Mouse (Mus musculus): ENCODE results near the gene Prickle2. TPM values are rescaled to one million over a fixed set of nuclear protein-coding genes. Genes with fewer than 3 reads are reported as not detected.

Gene Prickle2
- polyA plus RNA-seq, 1 experiment from 2014 or later = 8.3 TPM

DNA sequence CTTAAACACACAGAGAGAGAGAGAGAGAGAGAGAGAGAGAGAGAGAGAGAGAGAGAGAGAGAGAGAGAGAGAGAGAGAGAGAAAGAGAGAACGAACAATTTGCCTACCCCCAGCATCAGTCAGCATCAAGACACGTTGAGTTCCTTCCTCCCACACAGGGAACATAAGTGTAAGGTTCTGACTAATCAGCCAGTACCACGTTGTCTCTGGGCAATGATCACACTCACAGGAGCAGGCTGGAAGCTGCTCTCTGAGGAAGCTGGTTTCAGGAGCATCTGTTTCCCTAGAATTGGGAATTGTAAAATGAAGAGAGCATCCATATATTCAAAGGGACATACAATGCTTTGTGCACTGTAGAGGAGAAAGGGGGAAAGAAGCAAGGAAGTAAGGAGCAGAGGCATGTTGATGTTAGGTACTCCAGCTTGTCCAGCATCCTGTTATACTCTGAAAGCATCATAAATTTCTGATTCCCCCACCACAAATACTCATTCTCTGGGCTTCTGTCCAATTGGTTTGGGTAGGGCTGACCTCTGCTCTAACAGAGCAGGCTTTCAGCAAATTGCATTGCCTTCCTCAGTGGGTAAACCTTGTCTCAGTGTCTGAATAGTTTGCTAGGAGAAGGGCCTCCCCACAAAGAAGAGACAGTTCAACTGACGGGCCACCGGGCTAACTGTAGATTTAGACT lies 116.4 kb downstream of the Prickle2 start:
- Histone ChIP-seq H3K27ac (ENCODE audit: low read length) (no peak overlapping the region), H3K4me2 (ENCODE audit: low read depth, low read length) (no peak overlapping the region), H3K9me3 (ENCODE audit: control insufficient read depth, low read length) (no peaks in the 10 kb centered on the region), H3K36me3 (ENCODE audit: control insufficient read depth, insufficient read depth, low read length) (no peaks in the 10 kb centered on the region), H3K27me3 (ENCODE audit: control insufficient read depth, insufficient read depth, low read depth, low read length) (no peaks in the 10 kb centered on the region), H3K4me1 (replicated peaks; ENCODE audit: control insufficient read depth, insufficient read depth, low read length) (no peaks in the 10 kb centered on the region), H3K4me3 (ENCODE audit: low read length) (no peak overlapping the region), H3K9ac (ENCODE audit: low read length) (no peak overlapping the region)
- ATAC-seq (ENCODE audit: low read depth) = no peak
- 55% methylated on average over 5 of the region's 5 CpGs for WGBS

DNA sequence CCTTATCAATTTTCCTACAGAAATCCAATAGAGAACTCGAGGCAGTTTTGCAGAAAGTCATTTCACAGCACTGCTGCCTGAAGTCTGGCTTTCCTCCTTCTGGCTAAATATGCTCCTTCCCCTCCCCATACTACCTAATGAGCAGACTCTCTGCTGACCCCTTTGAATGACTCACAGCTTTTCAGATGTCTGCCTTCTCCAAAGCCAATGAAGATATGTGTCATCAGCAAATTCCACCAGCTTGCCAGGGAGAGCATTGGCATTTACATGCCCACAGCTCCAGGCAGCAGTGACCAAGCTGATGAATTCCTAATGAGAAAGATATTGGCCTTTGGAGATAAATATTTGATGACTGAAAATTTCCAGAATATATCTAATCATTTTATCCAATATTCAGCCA lies 121.9 kb downstream of the Prickle2 start:
- H3K4me1 ChIP-seq (replicated peaks; ENCODE audit: control insufficient read depth, insufficient read depth, low read length) = no peaks in the 10 kb centered on the region
- no peak overlapping the region for H3K27ac ChIP-seq (ENCODE audit: low read length)
- H3K9me3 ChIP-seq (ENCODE audit: control insufficient read depth, low read length) = no peaks in the 10 kb centered on the region
- 50% methylated on average over 1 of the region's 1 CpGs for WGBS
- ATAC-seq (ENCODE audit: low read depth) = no peak
- H3K4me3 ChIP-seq (ENCODE audit: low read length) = no peak overlapping the region
- H3K36me3 ChIP-seq (ENCODE audit: control insufficient read depth, insufficient read depth, low read length) = no peaks in the 10 kb centered on the region
- no peak overlapping the region for H3K4me2 ChIP-seq (ENCODE audit: low read depth, low read length)
- no peaks in the 10 kb centered on the region for H3K27me3 ChIP-seq (ENCODE audit: control insufficient read depth, insufficient read depth, low read depth, low read length)
- H3K9ac ChIP-seq (ENCODE audit: low read length) = no peak overlapping the region

DNA sequence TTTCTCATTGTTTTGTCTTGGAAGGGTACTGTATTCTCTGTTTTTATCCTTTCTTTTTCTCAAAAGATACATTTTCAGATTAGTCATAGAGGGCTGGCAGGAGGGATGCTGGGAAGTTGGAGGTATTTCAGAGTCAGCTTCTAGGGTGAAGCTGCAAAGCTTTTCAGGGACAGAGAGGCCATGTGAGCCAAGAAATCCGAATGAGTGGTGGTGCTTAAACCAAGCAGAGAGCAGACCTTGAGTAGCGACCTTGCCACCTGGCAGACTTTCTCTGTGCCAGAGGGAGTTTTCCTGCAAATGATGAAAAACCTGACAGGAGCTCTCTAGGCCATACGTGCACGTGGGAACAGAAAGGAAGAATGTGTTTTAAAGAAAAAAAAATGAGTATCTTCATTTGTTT lies 130.7 kb downstream of the Prickle2 start:
- Histone ChIP-seq H3K27me3 (ENCODE audit: control insufficient read depth, insufficient read depth, low read depth, low read length) (no peaks in the 10 kb centered on the region), H3K4me2 (ENCODE audit: low read depth, low read length) (no peak overlapping the region), H3K4me3 (ENCODE audit: low read length) (no peak overlapping the region), H3K27ac (ENCODE audit: low read length) (no peak overlapping the region), H3K9me3 (ENCODE audit: control insufficient read depth, low read length) (no peaks in the 10 kb centered on the region), H3K4me1 (replicated peaks; ENCODE audit: control insufficient read depth, insufficient read depth, low read length) (no peaks in the 10 kb centered on the region), H3K36me3 (ENCODE audit: control insufficient read depth, insufficient read depth, low read length) (no peaks in the 10 kb centered on the region), H3K9ac (ENCODE audit: low read length) (no peak overlapping the region)
- 63% methylated on average over 4 of the region's 4 CpGs for WGBS
- no peak for ATAC-seq (ENCODE audit: low read depth)

DNA sequence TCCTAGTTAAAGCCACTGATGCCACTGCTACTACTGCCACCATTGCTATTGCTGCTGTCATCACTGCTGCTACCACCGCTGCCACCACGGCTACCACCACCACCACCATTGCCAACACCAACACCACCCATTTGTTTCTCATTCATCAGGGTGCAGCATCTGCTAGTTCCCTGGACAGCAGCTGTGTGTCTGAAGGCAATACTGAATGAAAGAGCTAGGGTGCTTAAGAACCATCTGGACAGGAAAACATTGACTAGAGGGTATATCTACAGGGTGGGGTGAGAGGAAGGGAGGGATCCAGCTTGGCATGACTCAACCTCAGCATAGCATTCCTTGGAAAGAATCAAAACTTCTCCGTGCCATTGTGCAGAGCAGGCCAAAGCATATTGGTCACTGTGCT lies 133.8 kb downstream of the Prickle2 start:
- 78% methylated on average over 3 of the region's 3 CpGs for WGBS
- Histone ChIP-seq H3K27me3 (ENCODE audit: control insufficient read depth, insufficient read depth, low read depth, low read length) (no peaks in the 10 kb centered on the region), H3K27ac (ENCODE audit: low read length) (no peak overlapping the region), H3K9ac (ENCODE audit: low read length) (no peak overlapping the region), H3K4me1 (replicated peaks; ENCODE audit: control insufficient read depth, insufficient read depth, low read length) (no peaks in the 10 kb centered on the region), H3K9me3 (ENCODE audit: control insufficient read depth, low read length) (no peaks in the 10 kb centered on the region), H3K4me3 (ENCODE audit: low read length) (no peak overlapping the region), H3K4me2 (ENCODE audit: low read depth, low read length) (no peak overlapping the region), H3K36me3 (ENCODE audit: control insufficient read depth, insufficient read depth, low read length) (no peaks in the 10 kb centered on the region)
- no peak for ATAC-seq (ENCODE audit: low read depth)

DNA sequence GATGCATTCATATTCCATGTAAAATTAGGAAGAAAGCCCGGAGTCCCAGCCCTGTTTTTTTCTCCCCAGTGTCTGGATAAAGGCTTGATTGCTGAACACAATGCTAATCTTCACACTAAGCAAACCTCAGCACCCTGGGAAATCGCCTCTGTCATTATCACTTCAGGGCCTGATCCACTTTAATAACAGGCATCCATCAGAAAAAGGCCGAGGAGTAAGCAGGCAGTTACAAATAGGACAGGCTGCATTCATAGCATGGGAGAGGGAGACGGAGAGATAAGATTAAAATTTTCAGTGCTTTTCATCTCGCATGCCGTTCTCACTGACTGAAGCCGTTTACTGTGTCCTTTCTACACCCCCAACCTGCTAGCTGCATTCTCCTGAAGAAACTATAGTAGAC lies 135.9 kb downstream of the Prickle2 start:
- H3K4me1 ChIP-seq (replicated peaks; ENCODE audit: control insufficient read depth, insufficient read depth, low read length) = no peaks in the 10 kb centered on the region
- no peak overlapping the region for H3K4me2 ChIP-seq (ENCODE audit: low read depth, low read length)
- H3K27ac ChIP-seq (ENCODE audit: low read length) = no peak overlapping the region
- H3K27me3 ChIP-seq (ENCODE audit: control insufficient read depth, insufficient read depth, low read depth, low read length) = no peaks in the 10 kb centered on the region
- no peak overlapping the region for H3K9ac ChIP-seq (ENCODE audit: low read length)
- H3K4me3 ChIP-seq (ENCODE audit: low read length) = no peak overlapping the region
- no peak for ATAC-seq (ENCODE audit: low read depth)
- H3K9me3 ChIP-seq (ENCODE audit: control insufficient read depth, low read length) = no peaks in the 10 kb centered on the region
- H3K36me3 ChIP-seq (ENCODE audit: control insufficient read depth, insufficient read depth, low read length) = no peaks in the 10 kb centered on the region
- WGBS = 50% methylated on average over 7 of the region's 7 CpGs

DNA sequence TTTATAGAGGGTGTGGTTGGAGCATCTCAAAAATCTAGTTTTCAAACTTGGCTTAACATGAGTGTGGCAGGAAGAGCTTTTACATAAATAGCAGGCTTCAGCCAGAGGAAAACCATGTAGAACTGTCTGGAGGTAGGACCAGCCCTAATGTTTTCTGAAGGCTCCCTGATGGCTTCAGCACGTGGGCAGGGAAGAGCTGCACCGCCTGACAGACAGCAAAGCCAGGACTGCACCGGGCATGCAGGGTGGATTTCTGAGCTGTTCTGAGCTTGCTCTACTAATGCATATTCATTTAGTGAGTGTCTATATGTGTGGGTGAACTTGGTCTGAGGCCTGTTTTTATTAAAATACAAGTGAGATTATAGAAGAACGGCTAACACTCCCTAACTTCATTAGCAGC lies 136.7 kb downstream of the Prickle2 start:
- Histone ChIP-seq H3K36me3 (ENCODE audit: control insufficient read depth, insufficient read depth, low read length) (no peaks in the 10 kb centered on the region), H3K4me2 (ENCODE audit: low read depth, low read length) (no peak overlapping the region), H3K9me3 (ENCODE audit: control insufficient read depth, low read length) (no peaks in the 10 kb centered on the region), H3K4me3 (ENCODE audit: low read length) (no peak overlapping the region), H3K27me3 (ENCODE audit: control insufficient read depth, insufficient read depth, low read depth, low read length) (no peaks in the 10 kb centered on the region), H3K9ac (ENCODE audit: low read length) (no peak overlapping the region), H3K27ac (ENCODE audit: low read length) (no peak overlapping the region), H3K4me1 (replicated peaks; ENCODE audit: control insufficient read depth, insufficient read depth, low read length) (no peaks in the 10 kb centered on the region)
- ATAC-seq (ENCODE audit: low read depth) = no peak
- WGBS = 78% methylated on average over 4 of the region's 4 CpGs

DNA sequence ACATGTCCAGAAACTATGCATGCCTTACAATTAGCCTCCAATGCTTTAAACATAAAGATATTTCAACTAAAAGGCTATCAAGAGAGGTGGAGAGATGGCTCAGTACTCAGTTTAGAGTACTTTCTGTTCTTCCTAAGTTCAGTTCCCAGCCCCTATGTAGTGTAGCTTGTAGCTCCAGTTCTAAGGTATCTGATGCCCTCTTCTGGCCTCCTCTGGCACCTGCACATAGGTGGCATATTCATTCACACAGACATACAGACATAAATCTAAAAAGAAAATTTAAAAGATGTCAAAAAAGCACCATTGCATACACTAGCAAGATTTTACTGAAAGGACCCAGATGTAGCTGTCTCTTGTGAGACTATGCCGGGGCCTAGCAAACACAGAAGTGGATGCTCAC lies 146.7 kb downstream of the Prickle2 start:
- no peaks in the 10 kb centered on the region for H3K9me3 ChIP-seq (ENCODE audit: control insufficient read depth, low read length)
- no peak for ATAC-seq (ENCODE audit: low read depth)
- H3K4me3 ChIP-seq (ENCODE audit: low read length) = no peak overlapping the region
- no peaks in the 10 kb centered on the region for H3K36me3 ChIP-seq (ENCODE audit: control insufficient read depth, insufficient read depth, low read length)
- no peak overlapping the region for H3K4me2 ChIP-seq (ENCODE audit: low read depth, low read length)
- H3K4me1 ChIP-seq (replicated peaks; ENCODE audit: control insufficient read depth, insufficient read depth, low read length) = no peaks in the 10 kb centered on the region
- no peak overlapping the region for H3K9ac ChIP-seq (ENCODE audit: low read length)
- no peak overlapping the region for H3K27ac ChIP-seq (ENCODE audit: low read length)
- no peaks in the 10 kb centered on the region for H3K27me3 ChIP-seq (ENCODE audit: control insufficient read depth, insufficient read depth, low read depth, low read length)
- 100% methylated on average over 1 of the region's 1 CpGs for WGBS

DNA sequence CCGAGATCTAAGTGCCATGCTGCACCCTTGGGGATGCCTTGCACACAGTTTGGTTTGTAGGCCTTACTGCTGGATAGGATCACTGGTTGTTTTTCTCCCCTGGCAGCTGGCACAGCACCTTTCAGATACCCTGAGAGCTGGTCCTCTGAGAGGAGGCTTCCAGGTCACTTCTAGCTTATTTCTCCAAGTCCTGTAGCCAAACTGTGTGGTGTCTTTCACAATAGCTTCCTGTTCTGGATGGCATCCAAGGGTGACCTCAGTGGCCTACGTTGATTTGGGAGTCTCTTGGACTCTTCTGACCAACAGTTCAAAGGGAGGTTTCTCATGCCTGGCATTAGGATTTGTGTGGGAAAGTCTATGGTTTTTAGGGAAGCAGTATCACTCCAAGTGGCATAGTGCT lies 150.3 kb downstream of the Prickle2 start:
- no peak overlapping the region for H3K4me2 ChIP-seq (ENCODE audit: low read depth, low read length)
- H3K27me3 ChIP-seq (ENCODE audit: control insufficient read depth, insufficient read depth, low read depth, low read length) = no peaks in the 10 kb centered on the region
- no peak overlapping the region for H3K9ac ChIP-seq (ENCODE audit: low read length)
- ATAC-seq (ENCODE audit: low read depth) = no peak
- H3K4me1 ChIP-seq (replicated peaks; ENCODE audit: control insufficient read depth, insufficient read depth, low read length) = no peaks in the 10 kb centered on the region
- H3K27ac ChIP-seq (ENCODE audit: low read length) = no peak overlapping the region
- H3K9me3 ChIP-seq (ENCODE audit: control insufficient read depth, low read length) = peaks cover 2% of the 10 kb centered on the region; the same call in 1 of the 2 replicates
- no peaks in the 10 kb centered on the region for H3K36me3 ChIP-seq (ENCODE audit: control insufficient read depth, insufficient read depth, low read length)
- no peak overlapping the region for H3K4me3 ChIP-seq (ENCODE audit: low read length)
- 56% methylated on average over 2 of the region's 2 CpGs for WGBS

DNA sequence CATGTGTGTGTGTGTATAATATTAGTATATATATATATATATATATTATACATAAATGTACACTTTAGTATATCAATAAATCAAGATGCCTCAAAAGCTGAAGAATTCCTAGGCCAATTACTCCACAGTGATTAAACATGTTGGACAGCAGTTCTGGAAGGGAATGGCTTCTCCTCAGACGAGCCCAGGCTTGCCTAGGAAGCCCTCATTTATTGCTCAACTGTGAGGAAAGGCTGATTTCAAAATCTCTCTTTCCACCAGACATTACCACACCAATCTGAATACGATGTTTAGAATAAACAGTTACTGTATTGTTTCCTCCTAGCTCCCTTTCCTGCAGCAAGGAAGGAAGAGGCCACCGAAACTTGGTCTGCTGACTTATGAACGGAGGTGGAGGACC lies 152.9 kb downstream of the Prickle2 start:
- H3K4me3 ChIP-seq (ENCODE audit: low read length) = no peak overlapping the region
- no peaks in the 10 kb centered on the region for H3K4me1 ChIP-seq (replicated peaks; ENCODE audit: control insufficient read depth, insufficient read depth, low read length)
- H3K27ac ChIP-seq (ENCODE audit: low read length) = no peak overlapping the region
- H3K9ac ChIP-seq (ENCODE audit: low read length) = no peak overlapping the region
- H3K27me3 ChIP-seq (ENCODE audit: control insufficient read depth, insufficient read depth, low read depth, low read length) = no peaks in the 10 kb centered on the region
- no peak overlapping the region for H3K4me2 ChIP-seq (ENCODE audit: low read depth, low read length)
- 68% methylated on average over 4 of the region's 4 CpGs for WGBS
- ATAC-seq (ENCODE audit: low read depth) = no peak
- peaks cover 2% of the 10 kb centered on the region; the same call in 1 of the 2 replicates for H3K9me3 ChIP-seq (ENCODE audit: control insufficient read depth, low read length)
- no peaks in the 10 kb centered on the region for H3K36me3 ChIP-seq (ENCODE audit: control insufficient read depth, insufficient read depth, low read length)

DNA sequence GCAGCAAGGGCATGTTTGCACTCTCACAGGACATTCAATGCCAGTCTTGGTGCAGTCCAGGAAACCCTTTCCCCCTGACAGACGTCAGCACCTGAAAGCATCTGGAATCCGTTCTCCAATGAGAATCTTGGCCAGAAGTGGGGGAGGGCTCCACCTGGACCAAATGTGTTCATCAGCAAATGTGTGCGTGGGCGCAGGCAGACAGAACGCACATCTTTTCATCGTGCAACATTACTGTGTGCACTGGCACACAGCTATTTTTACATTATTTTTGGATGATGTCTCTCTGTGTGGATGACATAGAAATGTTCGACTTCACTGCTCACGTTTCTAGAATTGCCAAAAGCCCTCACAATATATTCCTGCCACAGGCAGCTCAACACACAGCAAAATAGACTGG lies 156.7 kb downstream of the Prickle2 start:
- WGBS = 75% methylated on average over 8 of the region's 8 CpGs
- Histone ChIP-seq H3K4me3 (ENCODE audit: low read length) (no peak overlapping the region), H3K4me1 (replicated peaks; ENCODE audit: control insufficient read depth, insufficient read depth, low read length) (no peaks in the 10 kb centered on the region), H3K9me3 (ENCODE audit: control insufficient read depth, low read length) (peaks cover 2% of the 10 kb centered on the region; the same call in 1 of the 2 replicates), H3K36me3 (ENCODE audit: control insufficient read depth, insufficient read depth, low read length) (no peaks in the 10 kb centered on the region), H3K27me3 (ENCODE audit: control insufficient read depth, insufficient read depth, low read depth, low read length) (no peaks in the 10 kb centered on the region), H3K9ac (ENCODE audit: low read length) (no peak overlapping the region), H3K27ac (ENCODE audit: low read length) (no peak overlapping the region), H3K4me2 (ENCODE audit: low read depth, low read length) (no peak overlapping the region)
- no peak for ATAC-seq (ENCODE audit: low read depth)
